Mouse (Mus musculus): ENCODE data around the gene Tnni2. TPM values are rescaled to one million over a fixed set of nuclear protein-coding genes. Genes with fewer than 3 reads are reported as not detected.

Tnni2 gene
- polyA plus RNA-seq, 1 experiment from 2014 or later, result 0.86 TPM

- Histone ChIP-seq H3K9me3 (ENCODE audit: low read depth, low read length) (no peaks in the 10 kb centered on the region), H3K4me1 (ENCODE audit: insufficient read depth) (no peaks in the 10 kb centered on the region), H3K4me3 (ENCODE audit: low read depth, low read length) (no peak overlapping the region), H3K4me2 (no peak overlapping the region), H3K9ac (peak overlapping the region; percentile 4; the same call in 1 of the 2 replicates), H3K27ac (ENCODE audit: low read depth) (no peak overlapping the region; the same call in 1 of the 2 replicates), H3K27me3 (ENCODE audit: insufficient read depth, low read length) (no peaks in the 10 kb centered on the region), H3K36me3 (ENCODE audit: insufficient read depth) (peaks cover 50% of the 10 kb centered on the region)
- ATAC-seq (ENCODE audit: insufficient read depth), result 0 out of 2 replicates have a peak, but pooled peaks have one; percentile 11
- TF ChIP-seq CTCF (IDR thresholded peaks at IDR 0.05; ENCODE audit: low read depth), result no peak
- WGBS, result 47% methylated on average over 8 of the region's 8 CpGs
- peak; percentile 66 for DNase-seq
Observed at GRCm38 (mm10) chr7:142493535-142493934, 51.9 kb downstream of the Tnni2 start.

Other genes starting within 250 kb of the Tnni2 start
- gene Krtap5-3, start 240.4 kb upstream of the Tnni2 start, polyA plus RNA-seq (2014; fragmentation: Nextera tagmentation; extraction: Ambion mirVana), result not detected in 2 replicates
- not detected in 2 replicates for gene Gm7579, start 229.9 kb upstream of the Tnni2 start, polyA plus RNA-seq (2014; fragmentation: Nextera tagmentation; extraction: Ambion mirVana)
- not detected in 2 replicates for gene Krtap5-5, start 211.8 kb upstream of the Tnni2 start, polyA plus RNA-seq (2014; fragmentation: Nextera tagmentation; extraction: Ambion mirVana)
- not detected in 2 replicates for gene Gm40460, start 200.7 kb upstream of the Tnni2 start, polyA plus RNA-seq (2014; fragmentation: Nextera tagmentation; extraction: Ambion mirVana)
- not detected in 2 replicates for gene Gm2431, start 183.5 kb upstream of the Tnni2 start, polyA plus RNA-seq (2014; fragmentation: Nextera tagmentation; extraction: Ambion mirVana)
- not detected in 2 replicates for gene Gm4559, start 167.4 kb upstream of the Tnni2 start, polyA plus RNA-seq (2014; fragmentation: Nextera tagmentation; extraction: Ambion mirVana)
- gene Krtap5-1, start 144.7 kb upstream of the Tnni2 start, polyA plus RNA-seq (2014; fragmentation: Nextera tagmentation; extraction: Ambion mirVana), result not detected in 2 replicates
- gene Krtap5-4, start 138.3 kb upstream of the Tnni2 start, polyA plus RNA-seq (2014; fragmentation: Nextera tagmentation; extraction: Ambion mirVana), result not detected in 2 replicates
- 3.4 and 4.0 TPM in 2 replicates for gene Ifitm10, start 68.1 kb upstream of the Tnni2 start, polyA plus RNA-seq (2014; fragmentation: Nextera tagmentation; extraction: Ambion mirVana)
- 3.0 TPM in 1 of 2 replicates, not detected in the other for gene Gm49369, start 59.1 kb upstream of the Tnni2 start, polyA plus RNA-seq (2014; fragmentation: Nextera tagmentation; extraction: Ambion mirVana)
- gene Ctsd, start 53.8 kb upstream of the Tnni2 start, polyA plus RNA-seq (2014; fragmentation: Nextera tagmentation; extraction: Ambion mirVana), result 239 and 240 TPM in 2 replicates
- gene Syt8, start 7.0 kb upstream of the Tnni2 start, polyA plus RNA-seq (2014; fragmentation: Nextera tagmentation; extraction: Ambion mirVana), result not detected in 2 replicates
- gene Lsp1, start 19.0 kb downstream of the Tnni2 start, polyA plus RNA-seq (2014; fragmentation: Nextera tagmentation; extraction: Ambion mirVana), result 98.0 and 99.6 TPM in 2 replicates
- gene Tnnt3, start 57.0 kb downstream of the Tnni2 start, polyA plus RNA-seq (2014; fragmentation: Nextera tagmentation; extraction: Ambion mirVana), result 1.5 and 2.5 TPM in 2 replicates
- gene Mrpl23, start 90.9 kb downstream of the Tnni2 start, polyA plus RNA-seq (2014; fragmentation: Nextera tagmentation; extraction: Ambion mirVana), result 20.3 and 31.0 TPM in 2 replicates
- 437 and 452 TPM in 2 replicates for gene Igf2, start 225.0 kb downstream of the Tnni2 start, polyA plus RNA-seq (2014; fragmentation: Nextera tagmentation; extraction: Ambion mirVana)
- gene Gm49394, start 228.1 kb downstream of the Tnni2 start, polyA plus RNA-seq (2014; fragmentation: Nextera tagmentation; extraction: Ambion mirVana), result not detected in 2 replicates